Mouse (Mus musculus) megakaryocyte, embryonic 14.5 days (primary cell): ENCODE data around the gene Gpr153.

ENCODE experiments used
- FLI1 ChIP-seq: IDR thresholded peaks from 2 replicates; pipeline ENCODE4 v1.6.1; 2012; ENCODE audit warnings: low read length, inconsistent platforms, mixed read lengths
- GATA1 ChIP-seq: IDR thresholded peaks from 3 replicates; pipeline ENCODE4 v1.6.1; 2012; ENCODE audit warnings: mixed read lengths, low read length, inconsistent platforms, borderline replicate concordance

GRCm38 (mm10) chr4:152295916-152296315 is 21.9 kb downstream of the Gpr153 start:
- TF ChIP-seq GATA1 (no peak), FLI1 (0 out of 2 replicates have a peak, but pooled peaks have one; percentile 21)
